Mouse (Mus musculus): Measurements from ENCODE around the gene Panx3. TPM values are rescaled to one million over a fixed set of nuclear protein-coding genes. Genes with fewer than 3 reads are reported as not detected.

The Panx3 gene
- 0.08 and 0.10 TPM in 2 replicates for polyA plus RNA-seq (2014; fragmentation: Nextera tagmentation; extraction: Ambion mirVana)

DNA sequence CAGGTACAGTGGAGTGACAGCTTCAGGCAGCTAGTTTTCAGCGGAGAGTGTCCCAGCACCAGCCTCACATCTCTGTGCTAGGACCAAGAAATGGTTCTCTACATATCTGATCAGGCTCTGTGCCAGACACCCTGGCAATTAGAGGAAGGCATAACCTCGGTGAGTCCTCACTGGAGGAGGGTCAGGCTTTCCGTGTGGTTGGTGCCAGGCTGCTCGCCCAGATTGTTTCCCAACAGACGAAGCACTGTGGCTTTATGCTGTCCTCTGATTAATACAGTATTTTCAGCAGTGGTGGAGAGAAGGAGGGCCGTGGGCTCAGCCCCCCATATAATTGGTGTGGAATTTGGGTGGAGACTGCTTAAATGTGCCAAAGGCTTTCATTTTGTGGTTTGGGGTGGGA lies at the start of gene Panx3:
Panx3 (minus strand) TSS at position 121 of the 400 bp plus-strand sequence.
- WGBS = 75% methylated on average over 6 of the region's 6 CpGs
- ATAC-seq (ENCODE audit: low FRiP score) = no peak
- no peaks in the 10 kb centered on the region for H3K27me3 ChIP-seq (ENCODE audit: control insufficient read depth, insufficient read depth, low read length)

DNA sequence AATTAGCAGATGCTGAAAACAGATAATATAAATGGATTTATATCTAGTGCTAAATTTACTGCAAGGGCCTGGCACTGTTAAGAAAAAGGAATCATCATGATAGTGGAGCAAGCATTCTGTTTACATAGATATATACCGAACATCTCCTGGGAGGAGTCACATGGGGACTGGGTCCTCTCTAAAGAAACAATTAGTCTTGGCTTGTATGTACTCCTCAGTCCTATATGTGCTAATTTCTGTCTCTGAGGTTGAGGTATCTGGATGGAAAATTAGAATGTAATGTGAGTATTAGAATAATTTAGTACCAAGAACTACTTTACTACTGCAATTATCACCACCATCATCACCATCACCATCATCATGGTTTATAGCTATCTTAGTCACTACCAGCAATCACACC lies 47.1 kb upstream of the Panx3 start, which contains the start of gene Olfr160:
Olfr160 (minus strand) TSS at position 101 of the 400 bp plus-strand sequence.
- WGBS = 88% methylated on average over 1 of the region's 1 CpGs
- Histone ChIP-seq H3K27ac (ENCODE audit: low read depth, low read length) (no peak within 1 kb of the TSS), H3K4me1 (ENCODE audit: control insufficient read depth, insufficient read depth, low read length) (no peaks in the 10 kb centered on the region), H3K9me3 (ENCODE audit: control insufficient read depth, low read length) (no peaks in the 10 kb centered on the region), H3K4me3 (ENCODE audit: low read depth, low read length) (no peak within 1 kb of the TSS), H3K27me3 (ENCODE audit: control insufficient read depth, insufficient read depth, low read length) (no peaks in the 10 kb centered on the region), H3K9ac (ENCODE audit: low read length) (no peak within 1 kb of the TSS), H3K4me2 (no peak within 1 kb of the TSS), H3K36me3 (ENCODE audit: control insufficient read depth, insufficient read depth, low read length) (no peaks in the 10 kb centered on the region)
- ATAC-seq (ENCODE audit: low FRiP score) (no peak), DNase-seq (ENCODE audit: low spot score, missing footprints) (no peak)

More for the DNA sequence above, at the start of gene Panx3:
- peak; percentile 70 for DNase-seq (ENCODE audit: low spot score, missing footprints)
- H3K4me3 ChIP-seq (ENCODE audit: low read depth, low read length) = no peak within 1 kb of the TSS
- H3K9ac ChIP-seq (ENCODE audit: low read length) = no peak within 1 kb of the TSS
- no peaks in the 10 kb centered on the region for H3K4me1 ChIP-seq (ENCODE audit: control insufficient read depth, insufficient read depth, low read length)
- H3K9me3 ChIP-seq (ENCODE audit: control insufficient read depth, low read length) = no peaks in the 10 kb centered on the region
- H3K36me3 ChIP-seq (ENCODE audit: control insufficient read depth, insufficient read depth, low read length) = no peaks in the 10 kb centered on the region
- H3K27ac ChIP-seq (ENCODE audit: low read depth, low read length) = no peak within 1 kb of the TSS
- H3K4me2 ChIP-seq = no peak within 1 kb of the TSS

DNA sequence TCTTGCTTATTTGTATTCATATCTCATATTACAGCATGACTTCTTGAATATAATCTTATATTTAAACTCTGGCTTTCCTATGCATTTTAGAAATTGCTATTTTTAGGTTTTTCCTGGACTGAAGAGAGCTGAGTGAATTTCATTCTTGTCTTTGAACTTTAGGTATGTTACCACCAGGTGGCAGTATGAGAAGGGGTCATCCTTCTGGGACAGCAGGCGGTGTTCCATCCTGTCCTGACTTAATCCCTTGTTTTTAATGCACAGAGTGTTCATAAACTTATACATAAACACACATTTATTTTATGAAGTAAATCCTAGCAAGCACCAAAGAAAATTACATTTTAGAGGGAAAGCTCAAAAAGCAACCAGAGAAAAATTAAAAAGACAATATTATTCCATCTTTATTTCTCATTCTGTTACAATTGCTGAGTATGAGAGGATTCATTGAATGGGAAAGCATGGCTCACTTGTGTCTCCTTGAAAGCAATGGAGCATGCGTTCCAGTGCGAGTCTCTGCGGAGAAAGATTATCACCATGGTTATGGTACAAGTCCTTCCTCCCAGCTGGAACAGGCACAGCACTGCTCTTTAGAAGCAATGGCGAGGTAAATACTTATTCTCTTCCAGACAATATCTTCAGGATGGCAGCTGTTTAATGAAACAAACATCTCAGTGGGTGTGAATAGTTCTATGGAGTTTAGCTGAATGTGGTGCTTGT lies 21.1 kb upstream of the Panx3 start:
- WGBS = 26% methylated on average over 5 of the region's 5 CpGs
- no peak overlapping the region for H3K4me3 ChIP-seq (ENCODE audit: low read depth, low read length)
- peak; percentile 85 for ATAC-seq (ENCODE audit: low FRiP score)
- no peaks in the 10 kb centered on the region for H3K4me1 ChIP-seq (ENCODE audit: control insufficient read depth, insufficient read depth, low read length)
- H3K27me3 ChIP-seq (ENCODE audit: control insufficient read depth, insufficient read depth, low read length) = no peaks in the 10 kb centered on the region
- no peaks in the 10 kb centered on the region for H3K36me3 ChIP-seq (ENCODE audit: control insufficient read depth, insufficient read depth, low read length)
- no peak overlapping the region for H3K4me2 ChIP-seq
- DNase-seq (ENCODE audit: low spot score, missing footprints) = no peak
- H3K9me3 ChIP-seq (ENCODE audit: control insufficient read depth, low read length) = no peaks in the 10 kb centered on the region
- H3K27ac ChIP-seq (ENCODE audit: low read depth, low read length) = no peak overlapping the region
- H3K9ac ChIP-seq (ENCODE audit: low read length) = no peak overlapping the region

DNA sequence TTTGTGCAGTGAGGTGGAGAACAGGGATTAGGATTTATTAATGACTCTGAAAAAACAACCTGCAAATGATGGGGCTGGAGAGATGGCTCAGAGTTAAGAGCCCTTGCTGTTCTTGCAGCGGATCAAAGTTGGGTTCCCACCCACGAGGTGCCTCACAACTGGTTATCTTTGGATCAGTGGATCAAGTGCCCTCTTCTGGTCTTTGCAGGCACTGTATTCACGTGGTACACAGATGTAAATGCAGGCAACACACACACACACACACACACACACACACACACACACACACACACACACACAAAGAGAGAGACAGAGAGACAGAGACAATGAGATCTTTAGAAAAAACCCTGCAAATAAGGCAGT lies 18.9 kb upstream of the Panx3 start:
- no peak overlapping the region for H3K4me3 ChIP-seq (ENCODE audit: low read depth, low read length)
- no peak for ATAC-seq (ENCODE audit: low FRiP score)

DNA sequence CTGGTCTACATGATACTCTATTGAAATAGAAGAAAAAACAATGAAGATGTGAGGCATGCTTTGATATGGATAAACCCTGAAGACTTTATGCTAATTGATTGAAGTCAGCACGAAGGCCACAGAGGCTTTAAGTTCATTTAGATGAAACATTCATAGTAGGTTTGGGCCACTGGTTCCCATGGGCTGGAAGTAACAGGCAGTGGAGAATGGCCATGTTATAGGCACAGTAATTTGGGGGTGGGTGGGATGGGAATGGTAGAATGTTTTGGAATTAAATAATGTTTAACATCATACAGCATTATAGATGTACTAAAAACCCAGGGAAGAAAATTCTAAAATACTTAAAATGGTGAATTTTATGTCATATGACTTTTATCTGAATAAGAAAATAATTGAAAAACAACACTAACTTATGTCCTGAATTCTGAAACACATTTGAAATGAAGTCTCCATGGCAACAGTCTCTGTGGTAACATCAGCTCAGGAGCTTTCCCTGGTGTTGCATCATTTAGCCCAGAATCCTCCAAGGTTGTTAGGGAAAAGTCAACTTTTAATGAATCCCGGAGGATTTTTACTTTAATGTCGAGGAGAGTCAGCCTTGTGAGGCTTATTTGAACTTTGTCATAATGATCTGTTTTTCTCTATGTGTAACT lies 18.4 kb upstream of the Panx3 start:
- H3K4me1 ChIP-seq (ENCODE audit: control insufficient read depth, insufficient read depth, low read length) = no peaks in the 10 kb centered on the region
- no peak overlapping the region for H3K4me3 ChIP-seq (ENCODE audit: low read depth, low read length)
- H3K4me2 ChIP-seq = no peak overlapping the region
- no peaks in the 10 kb centered on the region for H3K9me3 ChIP-seq (ENCODE audit: control insufficient read depth, low read length)
- 75% methylated on average over 3 of the region's 3 CpGs for WGBS
- no peaks in the 10 kb centered on the region for H3K36me3 ChIP-seq (ENCODE audit: control insufficient read depth, insufficient read depth, low read length)
- H3K27me3 ChIP-seq (ENCODE audit: control insufficient read depth, insufficient read depth, low read length) = no peaks in the 10 kb centered on the region
- H3K27ac ChIP-seq (ENCODE audit: low read depth, low read length) = no peak overlapping the region
- ATAC-seq (ENCODE audit: low FRiP score) (no peak), DNase-seq (ENCODE audit: low spot score, missing footprints) (no peak)
- no peak overlapping the region for H3K9ac ChIP-seq (ENCODE audit: low read length)

More for the DNA sequence above, 18.9 kb upstream of the Panx3 start:
- Histone ChIP-seq H3K4me2 (no peak overlapping the region), H3K9ac (ENCODE audit: low read length) (no peak overlapping the region), H3K9me3 (ENCODE audit: control insufficient read depth, low read length) (no peaks in the 10 kb centered on the region), H3K4me1 (ENCODE audit: control insufficient read depth, insufficient read depth, low read length) (no peaks in the 10 kb centered on the region), H3K27me3 (ENCODE audit: control insufficient read depth, insufficient read depth, low read length) (no peaks in the 10 kb centered on the region), H3K27ac (ENCODE audit: low read depth, low read length) (no peak overlapping the region), H3K36me3 (ENCODE audit: control insufficient read depth, insufficient read depth, low read length) (no peaks in the 10 kb centered on the region)
- 50% methylated on average over 3 of the region's 3 CpGs for WGBS
- DNase-seq (ENCODE audit: low spot score, missing footprints) = no peak

DNA sequence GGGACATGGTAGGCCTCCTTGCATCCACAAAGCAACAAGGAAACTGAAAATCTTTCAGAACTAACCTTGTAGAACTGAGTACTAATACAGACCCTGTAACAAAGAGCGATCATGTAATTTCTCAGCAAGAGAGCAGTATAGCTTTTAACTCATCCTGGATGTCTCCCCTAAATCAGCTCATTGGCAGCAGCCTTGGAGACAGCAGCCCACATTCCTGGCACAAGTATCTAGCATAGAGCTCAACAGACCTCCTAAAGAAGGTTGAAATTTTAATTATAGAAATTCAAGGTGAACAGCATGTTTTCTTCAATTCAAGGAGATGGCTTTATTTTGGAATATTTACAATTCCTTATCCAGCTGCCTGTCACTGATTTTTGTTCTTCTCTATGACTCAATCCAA lies 12.1 kb upstream of the Panx3 start:
- no peaks in the 10 kb centered on the region for H3K9me3 ChIP-seq (ENCODE audit: control insufficient read depth, low read length)
- no peak overlapping the region for H3K9ac ChIP-seq (ENCODE audit: low read length)
- no peak for DNase-seq (ENCODE audit: low spot score, missing footprints)
- no peaks in the 10 kb centered on the region for H3K27me3 ChIP-seq (ENCODE audit: control insufficient read depth, insufficient read depth, low read length)
- no peak overlapping the region for H3K4me3 ChIP-seq (ENCODE audit: low read depth, low read length)
- ATAC-seq (ENCODE audit: low FRiP score) = no peak
- WGBS = 100% methylated on average over 1 of the region's 1 CpGs
- H3K4me1 ChIP-seq (ENCODE audit: control insufficient read depth, insufficient read depth, low read length) = no peaks in the 10 kb centered on the region
- no peaks in the 10 kb centered on the region for H3K36me3 ChIP-seq (ENCODE audit: control insufficient read depth, insufficient read depth, low read length)
- no peak overlapping the region for H3K27ac ChIP-seq (ENCODE audit: low read depth, low read length)
- no peak overlapping the region for H3K4me2 ChIP-seq

DNA sequence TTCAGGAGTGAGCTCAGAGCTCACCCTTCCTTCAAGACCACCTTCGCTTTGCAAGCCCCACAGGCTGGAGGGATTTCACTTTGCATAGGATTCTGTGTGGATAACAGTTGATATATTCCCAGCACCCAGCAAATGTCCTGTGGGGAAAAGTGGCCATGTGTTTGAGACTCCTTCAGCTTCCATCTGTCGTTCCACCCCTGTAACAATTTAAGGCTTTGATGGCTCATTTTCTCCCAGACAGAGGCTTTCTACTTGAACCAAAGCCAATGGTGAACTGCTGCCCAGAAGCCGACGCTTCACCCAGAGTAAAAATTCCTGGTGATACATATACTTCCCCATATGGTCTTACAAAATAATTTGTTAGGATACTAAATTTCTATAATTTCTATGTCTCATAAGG lies 6.3 kb upstream of the Panx3 start:
- no peaks in the 10 kb centered on the region for H3K27me3 ChIP-seq (ENCODE audit: control insufficient read depth, insufficient read depth, low read length)
- no peaks in the 10 kb centered on the region for H3K36me3 ChIP-seq (ENCODE audit: control insufficient read depth, insufficient read depth, low read length)
- WGBS = 89% methylated on average over 4 of the region's 4 CpGs
- no peaks in the 10 kb centered on the region for H3K4me1 ChIP-seq (ENCODE audit: control insufficient read depth, insufficient read depth, low read length)
- H3K4me3 ChIP-seq (ENCODE audit: low read depth, low read length) = no peak overlapping the region
- H3K27ac ChIP-seq (ENCODE audit: low read depth, low read length) = no peak overlapping the region
- H3K9ac ChIP-seq (ENCODE audit: low read length) = no peak overlapping the region
- no peak for ATAC-seq (ENCODE audit: low FRiP score)
- H3K9me3 ChIP-seq (ENCODE audit: control insufficient read depth, low read length) = no peaks in the 10 kb centered on the region
- DNase-seq (ENCODE audit: low spot score, missing footprints) = no peak
- H3K4me2 ChIP-seq = no peak overlapping the region

DNA sequence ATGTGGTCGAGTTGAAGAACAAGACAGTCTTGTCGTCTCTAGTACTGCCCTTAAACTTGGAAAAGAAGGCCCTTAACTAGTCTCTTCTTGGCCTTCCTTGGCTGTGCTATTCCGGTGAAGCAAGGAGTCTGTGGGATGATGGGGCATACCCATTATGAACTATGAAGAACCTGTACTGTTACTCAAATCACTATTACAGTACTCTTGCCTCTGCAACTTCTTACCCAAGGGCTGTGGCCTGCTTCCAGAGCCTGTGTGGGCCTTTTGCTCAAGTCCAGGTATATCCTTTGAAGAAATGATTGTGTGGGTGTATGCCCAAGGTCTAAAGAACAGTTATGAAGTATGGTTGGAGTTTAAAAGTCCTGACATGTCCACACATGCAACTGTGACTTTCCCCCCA lies 1.2 kb upstream of the Panx3 start:
- H3K9me3 ChIP-seq (ENCODE audit: control insufficient read depth, low read length) = no peaks in the 10 kb centered on the region
- H3K27ac ChIP-seq (ENCODE audit: low read depth, low read length) = no peak overlapping the region
- no peaks in the 10 kb centered on the region for H3K36me3 ChIP-seq (ENCODE audit: control insufficient read depth, insufficient read depth, low read length)
- H3K4me1 ChIP-seq (ENCODE audit: control insufficient read depth, insufficient read depth, low read length) = no peaks in the 10 kb centered on the region
- 86% methylated on average over 3 of the region's 3 CpGs for WGBS
- DNase-seq (ENCODE audit: low spot score, missing footprints) = no peak
- no peak overlapping the region for H3K4me2 ChIP-seq
- H3K4me3 ChIP-seq (ENCODE audit: low read depth, low read length) = no peak overlapping the region
- no peaks in the 10 kb centered on the region for H3K27me3 ChIP-seq (ENCODE audit: control insufficient read depth, insufficient read depth, low read length)
- no peak for ATAC-seq (ENCODE audit: low FRiP score)
- no peak overlapping the region for H3K9ac ChIP-seq (ENCODE audit: low read length)

DNA sequence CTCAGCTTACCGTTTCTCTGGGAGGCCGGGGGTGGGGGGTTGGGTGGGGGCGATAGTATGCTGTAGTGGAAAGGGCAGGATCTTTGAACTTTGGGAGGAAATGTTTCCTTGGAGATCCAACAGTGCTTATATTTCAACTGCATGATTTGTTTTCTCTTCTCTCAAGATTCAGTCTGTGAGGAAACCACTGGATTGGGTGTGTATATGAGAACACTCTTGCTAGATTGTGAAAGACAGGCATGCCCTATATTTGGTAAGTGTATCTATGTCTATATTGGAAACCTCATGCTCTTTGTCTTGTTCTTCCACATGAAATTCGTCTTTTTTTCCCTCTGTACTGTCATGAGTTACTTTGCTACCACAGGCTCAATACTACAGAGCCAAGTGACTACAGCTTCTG lies 643 bp upstream of the Panx3 start:
- no peak overlapping the region for H3K27ac ChIP-seq (ENCODE audit: low read depth, low read length)
- 65% methylated on average over 4 of the region's 4 CpGs for WGBS
- H3K9ac ChIP-seq (ENCODE audit: low read length) = no peak overlapping the region
- no peak overlapping the region for H3K4me3 ChIP-seq (ENCODE audit: low read depth, low read length)
- no peaks in the 10 kb centered on the region for H3K9me3 ChIP-seq (ENCODE audit: control insufficient read depth, low read length)
- no peak for ATAC-seq (ENCODE audit: low FRiP score)
- H3K27me3 ChIP-seq (ENCODE audit: control insufficient read depth, insufficient read depth, low read length) = no peaks in the 10 kb centered on the region
- DNase-seq (ENCODE audit: low spot score, missing footprints) = peak; percentile 56
- no peak overlapping the region for H3K4me2 ChIP-seq
- no peaks in the 10 kb centered on the region for H3K4me1 ChIP-seq (ENCODE audit: control insufficient read depth, insufficient read depth, low read length)
- H3K36me3 ChIP-seq (ENCODE audit: control insufficient read depth, insufficient read depth, low read length) = no peaks in the 10 kb centered on the region
